Mouse (Mus musculus) neural tube, embryonic 15.5 days (tissue): ENCODE measurements at regions not wholly inside any gene's neighbourhood (a gene's known extent, or its start where the extent isn't known, plus 50 kb on each side); places are given as distances from the start of the nearest gene placed in this dataset.

Experiments used
- ATAC-seq: fragments of 200-750 bp; cut with Nextera tagmentation; 2 replicates; pipeline ENCODE4 v1.8.0; 2017; ENCODE audit warnings: mild to moderate bottlenecking, moderate TSS enrichment, moderate library complexity; ENCODE audit not compliant: low FRiP score
- H3K27ac ChIP-seq: fragments of 300-500 bp; sonication (generic); replicated peaks from 2 replicates; pipeline ENCODE4 v1.5.1; 2015; ENCODE audit warnings: mild to moderate bottlenecking, inconsistent platforms
- H3K27me3 ChIP-seq: fragments of 300-500 bp; sonication (generic); replicated peaks from 2 replicates; pipeline ENCODE4 v1.6.1; 2015; ENCODE audit warnings: inconsistent platforms
- H3K36me3 ChIP-seq: fragments of 300-500 bp; sonication (generic); 2 replicates; pipeline ENCODE4 v1.6.1; 2015; ENCODE audit warnings: inconsistent platforms
- H3K4me1 ChIP-seq: fragments of 300-500 bp; sonication (generic); 2 replicates; pipeline ENCODE4 v1.6.1; 2015; ENCODE audit warnings: inconsistent platforms
- H3K4me2 ChIP-seq: fragments of 300-500 bp; sonication (generic); 2 replicates; pipeline ENCODE4 v1.6.1; 2015; ENCODE audit warnings: inconsistent platforms, mild to moderate bottlenecking, moderate library complexity
- H3K4me3 ChIP-seq: fragments of 300-500 bp; sonication (generic); replicated peaks from 2 replicates; pipeline ENCODE4 v1.5.1; 2015; ENCODE audit warnings: mild to moderate bottlenecking, inconsistent platforms
- H3K9ac ChIP-seq: fragments of 300-500 bp; sonication (generic); replicated peaks from 2 replicates; pipeline ENCODE4 v1.6.1; 2015; ENCODE audit warnings: mild to moderate bottlenecking, inconsistent platforms
- H3K9me3 ChIP-seq: fragments of 300-500 bp; sonication (generic); replicated peaks from 2 replicates; pipeline ENCODE4 v1.6.1; 2016; ENCODE audit warnings: inconsistent platforms
- WGBS: fragments of 180-500 bp; shearing (Covaris S2); methylation state at CpG from one replicate; pipeline ENCODE4 v1.1.7; 2015; ENCODE audit warnings: mixed read lengths; 5-methylcytosine and 5-hydroxymethylcytosine counted together

DNA sequence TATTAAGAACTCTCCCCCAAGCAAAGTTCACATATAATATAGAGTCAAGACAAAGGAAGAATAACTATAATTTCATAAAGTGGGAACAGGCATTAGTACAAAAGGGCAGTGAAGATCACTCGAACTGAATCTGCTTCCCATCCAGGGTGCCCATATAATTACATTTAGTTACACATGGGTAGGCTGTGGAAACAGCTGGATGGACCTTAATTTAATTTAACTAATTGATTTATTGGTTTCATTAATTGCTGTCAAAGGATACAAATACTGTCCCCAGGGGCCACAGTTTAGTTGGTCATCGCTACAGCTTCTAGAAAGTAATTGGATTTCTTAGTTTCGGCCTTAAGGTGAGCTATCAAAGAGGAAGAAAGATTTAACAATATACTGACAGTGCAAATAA is 91.4 kb upstream of the Col1a2 start:
- no peak overlapping the region for H3K4me2 ChIP-seq
- no peak for ATAC-seq
- no peaks in the 10 kb centered on the region for H3K9me3 ChIP-seq
- no peaks in the 10 kb centered on the region for H3K36me3 ChIP-seq
- peaks cover 11% of the 10 kb centered on the region for H3K4me1 ChIP-seq
- no peak overlapping the region for H3K4me3 ChIP-seq
- 49% methylated on average over 3 of the region's 3 CpGs for WGBS
- H3K27me3 ChIP-seq, result no peaks in the 10 kb centered on the region
- H3K9ac ChIP-seq, result no peak overlapping the region
- H3K27ac ChIP-seq, result no peak overlapping the region

DNA sequence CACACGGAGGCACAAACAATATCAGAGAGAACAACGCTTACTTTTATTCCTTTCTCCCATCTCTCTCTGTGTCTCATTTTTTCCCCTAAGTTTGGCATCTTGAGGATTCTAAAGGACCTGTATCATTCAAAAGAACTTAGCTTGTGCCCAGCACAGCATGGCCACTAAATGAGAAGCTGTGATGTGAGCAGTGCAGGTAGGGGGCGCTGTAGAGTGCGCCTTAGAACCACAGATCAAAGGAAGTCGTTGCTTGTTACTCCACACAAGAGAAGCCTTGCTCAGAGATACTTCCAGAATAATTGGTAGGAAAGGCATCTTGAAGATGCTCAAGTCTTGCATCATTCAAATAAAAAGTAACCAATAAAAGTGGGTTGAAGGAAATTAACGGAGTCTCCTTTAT is 90.4 kb upstream of the Col1a2 start:
- WGBS, result 42% methylated on average over 6 of the region's 6 CpGs
- H3K4me2 ChIP-seq, result no peak overlapping the region
- no peak for ATAC-seq

DNA sequence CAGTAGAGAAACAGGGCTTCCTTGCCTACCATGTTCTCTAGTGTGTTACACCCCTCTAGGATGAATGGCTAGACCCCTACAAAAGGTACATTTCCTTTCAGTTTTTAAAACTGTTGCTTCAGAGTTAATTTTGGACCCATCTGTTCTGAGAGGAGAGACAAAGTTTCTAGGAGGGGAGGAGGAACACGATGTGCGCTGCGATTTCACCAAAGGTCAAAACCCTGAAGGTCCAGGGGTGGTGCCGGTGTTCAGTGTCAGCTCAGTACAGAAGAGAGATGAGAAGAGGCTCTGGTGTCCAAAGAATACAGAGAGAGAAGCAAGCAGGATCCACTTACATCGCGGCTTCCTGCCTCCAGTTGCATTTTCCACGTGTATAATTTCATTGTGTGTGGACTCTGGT is 89.4 kb upstream of the Col1a2 start:
- Histone ChIP-seq H3K4me3 (no peak overlapping the region), H3K36me3 (no peaks in the 10 kb centered on the region), H3K4me1 (peaks cover 13% of the 10 kb centered on the region), H3K27me3 (no peaks in the 10 kb centered on the region), H3K9ac (no peak overlapping the region), H3K27ac (no peak overlapping the region), H3K4me2 (no peak overlapping the region), H3K9me3 (no peaks in the 10 kb centered on the region)
- 82% methylated on average over 7 of the region's 7 CpGs for WGBS
- no peak for ATAC-seq

More for the DNA sequence above, 90.4 kb upstream of the Col1a2 start:
- H3K27me3 ChIP-seq, result no peaks in the 10 kb centered on the region
- no peak overlapping the region for H3K4me3 ChIP-seq
- H3K36me3 ChIP-seq, result no peaks in the 10 kb centered on the region
- no peak overlapping the region for H3K9ac ChIP-seq
- H3K27ac ChIP-seq, result no peak overlapping the region
- no peaks in the 10 kb centered on the region for H3K9me3 ChIP-seq
- H3K4me1 ChIP-seq, result peaks cover 13% of the 10 kb centered on the region

DNA sequence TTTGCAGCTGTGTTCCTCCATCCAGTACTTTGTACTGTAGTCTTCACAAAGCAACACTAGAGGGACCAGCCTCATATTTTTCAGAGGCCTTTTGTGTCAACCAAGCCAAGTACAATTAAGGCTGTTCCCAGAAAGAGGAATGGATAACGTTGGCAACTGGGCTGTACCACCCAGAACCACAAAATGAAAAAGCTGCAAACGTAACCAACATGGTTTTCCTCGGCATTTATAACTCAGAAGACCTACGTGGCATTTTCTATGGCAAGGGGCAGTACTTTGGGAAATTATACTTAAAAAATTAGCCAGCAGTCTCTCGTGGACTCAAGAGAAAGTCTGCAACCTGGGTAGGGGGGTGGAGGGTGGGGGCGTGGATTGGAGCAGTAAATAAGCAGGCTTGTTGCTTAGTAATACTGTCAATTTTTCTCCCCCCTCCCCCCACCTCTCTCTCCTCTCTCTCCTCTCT is 87.3 kb upstream of the Col1a2 start:
- H3K9ac ChIP-seq, result no peak overlapping the region
- peak; percentile 87 for ATAC-seq
- peak overlapping the region; percentile 13; the same call in 1 of the 2 replicates for H3K4me3 ChIP-seq
- 17% methylated on average over 6 of the region's 6 CpGs for WGBS
- H3K36me3 ChIP-seq, result no peaks in the 10 kb centered on the region
- H3K9me3 ChIP-seq, result no peaks in the 10 kb centered on the region
- H3K27ac ChIP-seq, result peak overlapping the region; percentile 66
- peak overlapping the region; percentile 48 for H3K4me2 ChIP-seq
- H3K4me1 ChIP-seq, result peaks cover 13% of the 10 kb centered on the region
- H3K27me3 ChIP-seq, result no peaks in the 10 kb centered on the region

DNA sequence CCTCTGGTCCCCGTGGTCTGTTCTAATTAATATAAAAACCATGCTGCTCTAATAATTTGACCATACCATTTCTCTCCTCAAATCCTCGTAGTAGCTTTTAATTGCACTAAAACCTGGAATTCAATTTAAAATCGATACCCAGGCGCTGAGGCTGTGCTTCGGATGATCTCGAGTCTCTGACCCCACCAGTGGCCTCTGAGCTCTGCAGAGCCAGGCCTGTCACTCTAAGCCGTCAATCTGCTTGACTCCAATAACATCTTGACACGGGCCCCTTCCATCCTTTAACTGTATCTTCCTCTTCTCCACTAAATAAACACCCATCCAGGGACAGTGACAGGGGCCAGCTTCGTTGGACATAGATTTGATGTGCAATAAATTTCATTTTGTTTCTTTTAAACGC is 86.2 kb upstream of the Col1a2 start:
- H3K27me3 ChIP-seq, result no peaks in the 10 kb centered on the region
- ATAC-seq, result no peak

DNA sequence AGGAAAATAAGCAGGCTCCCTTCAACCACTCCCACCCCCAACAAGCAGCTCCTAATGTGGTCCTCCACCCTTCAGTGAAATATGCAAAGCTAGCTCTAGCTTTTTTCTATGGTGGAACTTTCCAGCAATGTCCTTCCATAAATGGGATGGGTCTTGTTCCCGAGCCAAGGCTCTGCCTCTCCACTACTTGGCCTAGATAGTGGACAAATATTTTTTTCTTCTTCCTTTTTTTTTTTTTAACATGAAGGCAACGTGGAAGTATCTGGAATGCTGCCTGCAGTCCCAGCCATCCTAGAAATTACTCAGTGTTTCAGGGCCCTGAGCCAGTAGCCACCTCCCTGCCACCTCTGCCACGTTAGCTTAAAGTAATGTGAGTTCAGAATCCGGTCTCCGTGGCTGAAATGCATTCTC is 85.7 kb upstream of the Col1a2 start:
- Histone ChIP-seq H3K9me3 (no peaks in the 10 kb centered on the region), H3K4me1 (peaks cover 13% of the 10 kb centered on the region), H3K9ac (no peak overlapping the region), H3K36me3 (no peaks in the 10 kb centered on the region), H3K4me3 (no peak overlapping the region), H3K4me2 (no peak overlapping the region), H3K27ac (no peak overlapping the region), H3K27me3 (no peaks in the 10 kb centered on the region)
- no peak for ATAC-seq
- WGBS, result 74% methylated on average over 5 of the region's 5 CpGs

More for the DNA sequence above, 86.2 kb upstream of the Col1a2 start:
- WGBS, result 53% methylated on average over 10 of the region's 10 CpGs
- Histone ChIP-seq H3K4me3 (no peak overlapping the region), H3K9me3 (no peaks in the 10 kb centered on the region), H3K4me1 (peaks cover 13% of the 10 kb centered on the region), H3K4me2 (no peak overlapping the region), H3K9ac (no peak overlapping the region), H3K36me3 (no peaks in the 10 kb centered on the region), H3K27ac (no peak overlapping the region; the same call in 1 of the 2 replicates)

DNA sequence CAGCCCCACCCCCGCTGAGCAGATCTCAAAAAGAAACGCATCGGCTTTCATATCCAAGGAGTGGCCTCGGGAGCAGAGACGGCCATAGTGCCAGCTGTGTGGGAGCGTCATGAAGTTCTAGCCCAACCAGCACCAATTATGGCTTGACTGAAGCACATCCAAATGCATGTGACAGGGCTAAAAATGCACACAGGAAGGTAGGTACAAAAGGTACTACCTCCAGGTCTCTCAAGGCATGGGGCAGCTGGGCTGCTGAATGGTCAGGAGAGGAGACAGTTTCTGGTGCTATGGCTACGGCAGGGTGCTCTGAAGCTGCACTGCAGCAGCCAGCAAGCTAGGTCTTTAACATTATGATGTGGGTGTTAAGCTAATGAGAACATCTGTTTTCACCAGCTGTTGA is 83.1 kb upstream of the Col1a2 start:
- 82% methylated on average over 7 of the region's 7 CpGs for WGBS
- no peaks in the 10 kb centered on the region for H3K27me3 ChIP-seq
- H3K36me3 ChIP-seq, result no peaks in the 10 kb centered on the region
- no peak overlapping the region for H3K27ac ChIP-seq
- no peak overlapping the region for H3K9ac ChIP-seq
- no peak overlapping the region for H3K4me2 ChIP-seq
- H3K4me1 ChIP-seq, result peaks cover 13% of the 10 kb centered on the region
- H3K9me3 ChIP-seq, result no peaks in the 10 kb centered on the region
- no peak overlapping the region for H3K4me3 ChIP-seq
- no peak for ATAC-seq

DNA sequence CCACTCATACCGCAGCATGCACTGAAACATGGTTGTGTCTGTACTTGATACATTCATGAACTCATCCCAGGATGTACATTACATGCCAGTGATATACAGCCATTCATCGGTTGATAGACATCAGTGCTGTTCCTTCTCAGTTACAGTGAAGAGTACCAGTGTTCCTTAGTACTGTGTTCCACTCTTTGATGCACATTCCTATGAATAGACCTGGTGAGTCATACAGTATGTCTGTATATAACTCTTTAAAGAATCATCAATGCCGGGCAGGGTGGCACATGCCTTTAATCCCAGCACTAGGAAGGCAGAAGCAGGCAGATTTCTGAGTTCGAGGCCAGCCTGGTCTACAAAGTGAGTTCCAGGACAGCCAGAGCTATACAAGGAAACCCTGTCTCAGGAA is 77.5 kb upstream of the Col1a2 start:
- WGBS, result 99% methylated on average over 4 of the region's 4 CpGs

DNA sequence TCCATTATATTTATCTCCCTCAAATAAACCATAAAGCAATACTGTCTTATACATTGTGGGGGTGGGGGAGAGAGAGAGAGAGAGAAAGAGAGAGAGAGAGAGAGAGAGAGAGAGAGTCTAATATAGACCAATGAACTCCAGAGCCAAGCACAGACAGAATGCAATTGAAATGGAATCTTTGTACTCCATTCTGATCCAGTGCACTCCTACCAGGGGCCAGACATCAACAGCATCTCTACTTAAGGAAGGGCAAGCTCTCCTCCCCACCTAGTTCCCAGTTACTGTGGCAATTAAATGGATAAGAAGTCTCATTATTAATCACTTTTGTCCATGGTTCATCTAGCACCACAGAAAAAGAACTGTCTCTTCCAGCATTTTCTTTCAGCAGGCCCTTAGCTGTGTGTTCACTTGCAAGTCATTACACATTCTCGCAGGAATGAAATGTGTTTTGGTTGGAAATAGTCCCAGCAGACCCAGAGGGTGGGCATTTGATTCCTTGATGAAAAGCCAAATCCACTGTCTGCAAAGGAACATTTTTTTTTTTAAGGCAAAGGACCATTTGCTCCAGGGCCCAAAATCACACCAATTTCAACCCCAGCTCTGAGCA is 73.8 kb upstream of the Col1a2 start:
- H3K36me3 ChIP-seq, result no peaks in the 10 kb centered on the region
- no peak overlapping the region for H3K4me3 ChIP-seq
- no peak overlapping the region for H3K9ac ChIP-seq
- peak overlapping the region; percentile 28; the same call in 1 of the 2 replicates for H3K27ac ChIP-seq
- no peaks in the 10 kb centered on the region for H3K4me1 ChIP-seq
- peak; percentile 89 for ATAC-seq
- H3K9me3 ChIP-seq, result no peaks in the 10 kb centered on the region
- 29% methylated on average over 1 of the region's 1 CpGs for WGBS
- H3K27me3 ChIP-seq, result no peaks in the 10 kb centered on the region
- no peak overlapping the region for H3K4me2 ChIP-seq

More for the DNA sequence above, 77.5 kb upstream of the Col1a2 start:
- Histone ChIP-seq H3K36me3 (no peaks in the 10 kb centered on the region), H3K9me3 (no peaks in the 10 kb centered on the region), H3K4me3 (no peak overlapping the region), H3K27me3 (no peaks in the 10 kb centered on the region), H3K4me1 (no peaks in the 10 kb centered on the region), H3K9ac (no peak overlapping the region), H3K27ac (no peak overlapping the region), H3K4me2 (no peak overlapping the region)
- no peak for ATAC-seq

DNA sequence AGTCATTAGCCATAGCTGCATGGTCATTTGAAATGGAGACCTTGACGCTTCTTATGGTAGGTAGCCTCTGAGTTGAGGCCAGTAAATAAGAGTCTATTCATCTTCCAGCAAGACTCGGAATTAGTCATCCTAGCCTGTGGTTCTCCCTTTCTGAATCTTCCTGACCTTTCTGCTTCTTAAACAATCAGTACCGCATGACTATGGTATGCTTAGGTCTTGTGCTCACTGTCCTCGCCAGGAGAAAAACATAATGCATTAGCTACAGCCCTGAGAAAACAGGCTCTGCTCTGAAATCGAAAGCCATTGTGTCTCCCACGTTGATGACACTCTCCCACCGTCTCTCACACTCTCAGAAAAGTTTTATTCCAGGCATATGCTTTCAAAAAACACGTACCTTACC is 72.4 kb upstream of the Col1a2 start:
- no peak overlapping the region for H3K4me2 ChIP-seq
- H3K4me3 ChIP-seq, result no peak overlapping the region
- H3K27ac ChIP-seq, result no peak overlapping the region
- no peaks in the 10 kb centered on the region for H3K9me3 ChIP-seq
- no peaks in the 10 kb centered on the region for H3K27me3 ChIP-seq
- no peak overlapping the region for H3K9ac ChIP-seq
- H3K36me3 ChIP-seq, result no peaks in the 10 kb centered on the region
- WGBS, result 80% methylated on average over 8 of the region's 8 CpGs
- no peak for ATAC-seq
- H3K4me1 ChIP-seq, result no peaks in the 10 kb centered on the region

DNA sequence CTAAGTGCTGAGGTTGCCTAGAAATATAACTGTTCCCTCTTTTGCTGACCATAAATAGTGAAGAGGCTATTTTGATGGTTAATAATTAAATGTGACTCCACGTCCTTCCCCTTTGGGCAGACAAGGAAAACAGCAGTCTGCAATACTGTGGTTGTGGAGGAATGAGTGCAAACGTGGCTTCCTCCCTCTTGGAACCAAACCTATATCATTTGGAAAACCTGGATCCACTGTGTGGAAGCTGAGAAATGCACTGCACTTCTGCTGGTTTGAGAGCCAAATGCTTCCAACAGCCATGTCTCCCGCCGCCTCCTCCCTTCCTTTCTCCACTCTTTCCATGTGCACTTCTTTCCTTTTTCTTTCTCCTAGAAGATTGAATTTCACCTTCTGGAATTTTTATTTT is 68.2 kb upstream of the Col1a2 start:
- no peaks in the 10 kb centered on the region for H3K4me1 ChIP-seq
- H3K4me3 ChIP-seq, result no peak overlapping the region
- no peak overlapping the region for H3K9ac ChIP-seq
- ATAC-seq, result no peak
- no peak overlapping the region for H3K27ac ChIP-seq
- 80% methylated on average over 4 of the region's 4 CpGs for WGBS
- no peak overlapping the region for H3K4me2 ChIP-seq
- no peaks in the 10 kb centered on the region for H3K27me3 ChIP-seq
- H3K9me3 ChIP-seq, result no peaks in the 10 kb centered on the region
- no peaks in the 10 kb centered on the region for H3K36me3 ChIP-seq

DNA sequence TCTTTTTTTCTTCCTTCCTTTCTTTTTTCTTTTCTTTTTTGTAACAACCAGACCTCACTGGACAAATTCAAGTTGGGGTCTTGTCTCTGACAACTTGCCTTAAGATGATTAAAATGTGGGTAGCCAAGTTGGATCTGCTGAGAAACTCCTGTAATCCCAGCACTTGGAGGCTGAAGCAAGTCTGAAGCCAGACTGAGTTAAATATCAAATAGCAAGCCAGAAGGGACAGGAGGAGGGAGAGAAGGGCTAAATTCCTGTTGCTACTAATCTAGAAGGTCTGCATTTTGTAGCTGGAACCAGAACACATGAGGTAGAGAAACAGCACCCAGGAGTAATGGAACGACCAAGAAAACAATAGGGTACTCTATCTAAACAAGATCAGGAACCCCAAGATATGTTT is 67.7 kb upstream of the Col1a2 start:
- Histone ChIP-seq H3K27me3 (no peaks in the 10 kb centered on the region), H3K36me3 (no peaks in the 10 kb centered on the region), H3K27ac (no peak overlapping the region), H3K4me3 (no peak overlapping the region), H3K9ac (no peak overlapping the region), H3K4me1 (no peaks in the 10 kb centered on the region), H3K9me3 (no peaks in the 10 kb centered on the region), H3K4me2 (no peak overlapping the region)
- ATAC-seq, result no peak
- WGBS, result 93% methylated on average over 1 of the region's 1 CpGs
